Mouse (Mus musculus): Measurements from ENCODE around the gene Adpgk. TPM values are rescaled to one million over a fixed set of nuclear protein-coding genes. Genes with fewer than 3 reads are reported as not detected.

Gene Adpgk
- polyA plus RNA-seq, 1 experiment from 2014 or later = 40.9 TPM

- Histone ChIP-seq H3K4me2 (replicated peaks; ENCODE audit: low read depth, low read length) (no peak overlapping the region), H3K4me3 (ENCODE audit: low read depth, low read length) (no peak overlapping the region), H3K27me3 (ENCODE audit: control insufficient read depth, insufficient read depth, low read length) (no peaks in the 10 kb centered on the region), H3K9ac (ENCODE audit: low read depth, low read length) (no peak overlapping the region), H3K4me1 (replicated peaks; ENCODE audit: control insufficient read depth, insufficient read depth, low read length) (no peaks in the 10 kb centered on the region), H3K36me3 (ENCODE audit: control insufficient read depth, insufficient read depth, low read length) (no peaks in the 10 kb centered on the region), H3K27ac (ENCODE audit: low read depth, low read length) (no peak overlapping the region), H3K9me3 (ENCODE audit: control insufficient read depth, low read length) (no peaks in the 10 kb centered on the region)
- ATAC-seq (ENCODE audit: low FRiP score) = no peak
- no peak for DNase-seq (ENCODE audit: low spot score)
- 68% methylated on average over 7 of the region's 7 CpGs for WGBS
Measured at GRCm38 (mm10) chr9:59282683-59282986, 8.7 kb upstream of the Adpgk start.

DNA sequence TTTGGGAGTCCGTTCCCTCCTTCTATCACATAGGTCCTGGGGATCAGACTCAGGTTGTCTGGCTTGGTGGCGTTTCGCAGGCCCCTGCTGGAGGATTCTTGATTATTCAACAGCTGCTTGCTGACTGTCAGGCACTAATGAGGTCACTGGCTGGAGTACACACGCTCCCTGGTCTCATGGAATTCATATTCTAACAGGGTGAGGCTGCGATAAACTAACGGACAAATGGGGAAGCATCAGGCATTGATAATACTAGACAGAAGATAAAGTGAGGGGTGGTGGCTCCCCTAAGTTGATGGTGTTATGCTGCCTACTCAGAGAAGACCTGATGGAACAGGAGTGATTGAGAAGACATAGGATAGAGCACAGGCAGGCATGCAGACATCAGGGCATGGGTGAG lies 5.7 kb upstream of the Adpgk start:
- no peak for ATAC-seq (ENCODE audit: low FRiP score)

DNA sequence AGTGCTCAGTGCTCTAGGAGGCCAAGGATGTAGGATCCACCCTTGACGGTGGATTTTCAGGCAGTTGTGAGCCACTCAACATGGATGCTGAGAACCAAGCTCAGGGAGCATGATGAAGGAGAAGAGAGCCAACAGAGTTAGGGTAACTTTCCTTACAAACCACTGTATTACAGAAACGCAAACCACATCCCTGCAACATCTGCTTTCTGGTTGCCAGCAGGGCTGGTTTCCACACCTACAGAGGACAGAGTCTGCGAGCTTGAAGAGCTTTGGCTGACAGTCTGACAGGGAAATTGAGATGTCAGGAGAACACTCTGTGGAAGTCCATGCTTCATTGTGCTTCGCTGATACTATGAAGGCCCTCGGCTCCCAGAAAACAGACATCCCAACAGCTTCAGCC lies 3.3 kb upstream of the Adpgk start:
- Histone ChIP-seq H3K9me3 (ENCODE audit: control insufficient read depth, low read length) (no peaks in the 10 kb centered on the region), H3K4me2 (replicated peaks; ENCODE audit: low read depth, low read length) (no peak overlapping the region), H3K27me3 (ENCODE audit: control insufficient read depth, insufficient read depth, low read length) (no peaks in the 10 kb centered on the region), H3K9ac (ENCODE audit: low read depth, low read length) (no peak overlapping the region), H3K4me1 (replicated peaks; ENCODE audit: control insufficient read depth, insufficient read depth, low read length) (no peaks in the 10 kb centered on the region; the same call in 1 of the 2 replicates), H3K36me3 (ENCODE audit: control insufficient read depth, insufficient read depth, low read length) (no peaks in the 10 kb centered on the region), H3K4me3 (ENCODE audit: low read depth, low read length) (no peak overlapping the region), H3K27ac (ENCODE audit: low read depth, low read length) (no peak overlapping the region)
- WGBS = 71% methylated on average over 5 of the region's 5 CpGs
- ATAC-seq (ENCODE audit: low FRiP score) (no peak), DNase-seq (ENCODE audit: low spot score) (no peak)

More for the DNA sequence above, 5.7 kb upstream of the Adpgk start:
- no peaks in the 10 kb centered on the region for H3K27me3 ChIP-seq (ENCODE audit: control insufficient read depth, insufficient read depth, low read length)
- H3K4me3 ChIP-seq (ENCODE audit: low read depth, low read length) = no peak overlapping the region
- no peak overlapping the region for H3K9ac ChIP-seq (ENCODE audit: low read depth, low read length)
- no peaks in the 10 kb centered on the region; the same call in 1 of the 2 replicates for H3K4me1 ChIP-seq (replicated peaks; ENCODE audit: control insufficient read depth, insufficient read depth, low read length)
- H3K4me2 ChIP-seq (replicated peaks; ENCODE audit: low read depth, low read length) = no peak overlapping the region
- no peaks in the 10 kb centered on the region for H3K36me3 ChIP-seq (ENCODE audit: control insufficient read depth, insufficient read depth, low read length)
- H3K27ac ChIP-seq (ENCODE audit: low read depth, low read length) = no peak overlapping the region
- no peak for DNase-seq (ENCODE audit: low spot score)
- H3K9me3 ChIP-seq (ENCODE audit: control insufficient read depth, low read length) = no peaks in the 10 kb centered on the region
- 74% methylated on average over 6 of the region's 6 CpGs for WGBS

GRCm38 (mm10) chr9:59288685-59289410 lies 2.5 kb upstream of the Adpgk start:
- ATAC-seq (ENCODE audit: low FRiP score) = no peak
- H3K27me3 ChIP-seq (ENCODE audit: control insufficient read depth, insufficient read depth, low read length) = no peaks in the 10 kb centered on the region

DNA sequence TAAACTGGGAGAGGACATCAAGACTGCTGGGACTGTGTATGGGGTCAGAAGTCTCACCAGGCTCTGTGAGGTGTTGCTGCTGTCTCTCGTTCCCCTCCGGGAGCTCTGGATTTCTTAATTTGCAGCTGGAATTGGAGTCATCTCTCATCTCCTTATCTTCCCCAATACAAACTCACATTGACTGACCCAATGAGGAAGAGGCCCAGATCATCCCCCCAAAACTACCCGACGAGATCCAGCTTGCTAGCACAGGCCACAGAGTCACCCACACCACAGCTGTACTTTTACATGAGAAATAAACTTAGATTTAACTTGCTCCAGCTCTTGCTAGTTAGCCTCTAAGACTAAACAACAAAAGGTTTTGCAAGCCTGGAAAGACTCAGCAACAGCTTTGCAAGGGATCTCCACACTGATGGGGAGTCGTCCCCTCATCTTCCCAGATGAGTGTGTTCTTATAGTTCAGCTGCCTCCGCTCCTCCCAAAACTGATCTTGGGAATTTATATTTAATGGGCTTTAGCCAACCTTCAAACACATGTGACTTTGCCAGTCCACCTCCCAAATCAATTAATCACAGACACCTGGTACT lies 1.7 kb upstream of the Adpgk start:
- Histone ChIP-seq H3K9ac (ENCODE audit: low read depth, low read length) (no peak overlapping the region), H3K36me3 (ENCODE audit: control insufficient read depth, insufficient read depth, low read length) (no peaks in the 10 kb centered on the region), H3K27ac (ENCODE audit: low read depth, low read length) (peak overlapping the region; percentile 51), H3K4me3 (ENCODE audit: low read depth, low read length) (no peak overlapping the region), H3K4me2 (replicated peaks; ENCODE audit: low read depth, low read length) (no peak overlapping the region), H3K4me1 (replicated peaks; ENCODE audit: control insufficient read depth, insufficient read depth, low read length) (no peaks in the 10 kb centered on the region; the same call in 1 of the 2 replicates), H3K27me3 (ENCODE audit: control insufficient read depth, insufficient read depth, low read length) (no peaks in the 10 kb centered on the region), H3K9me3 (ENCODE audit: control insufficient read depth, low read length) (no peaks in the 10 kb centered on the region)
- DNase-seq (ENCODE audit: low spot score) (peak; percentile 6), ATAC-seq (ENCODE audit: low FRiP score) (no peak)
- 68% methylated on average over 6 of the region's 6 CpGs for WGBS

More at GRCm38 (mm10) chr9:59288685-59289410, 2.5 kb upstream of the Adpgk start:
- WGBS = 69% methylated on average over 3 of the region's 3 CpGs
- no peaks in the 10 kb centered on the region; the same call in 1 of the 2 replicates for H3K4me1 ChIP-seq (replicated peaks; ENCODE audit: control insufficient read depth, insufficient read depth, low read length)
- DNase-seq (ENCODE audit: low spot score) = peak; percentile 62
- H3K4me2 ChIP-seq (replicated peaks; ENCODE audit: low read depth, low read length) = no peak overlapping the region
- no peak overlapping the region for H3K9ac ChIP-seq (ENCODE audit: low read depth, low read length)
- H3K4me3 ChIP-seq (ENCODE audit: low read depth, low read length) = no peak overlapping the region
- H3K36me3 ChIP-seq (ENCODE audit: control insufficient read depth, insufficient read depth, low read length) = no peaks in the 10 kb centered on the region
- peak overlapping the region; percentile 51 for H3K27ac ChIP-seq (ENCODE audit: low read depth, low read length)
- no peaks in the 10 kb centered on the region for H3K9me3 ChIP-seq (ENCODE audit: control insufficient read depth, low read length)

GRCm38 (mm10) chr9:59291688-59292492 lies 532 bp downstream of the Adpgk start:
- H3K27me3 ChIP-seq (ENCODE audit: control insufficient read depth, insufficient read depth, low read length) = no peaks in the 10 kb centered on the region
- H3K9ac ChIP-seq (ENCODE audit: low read depth, low read length) = peak overlapping the region; percentile 90
- peak overlapping the region; percentile 96 for H3K4me3 ChIP-seq (ENCODE audit: low read depth, low read length)
- H3K4me2 ChIP-seq (replicated peaks; ENCODE audit: low read depth, low read length) = peak overlapping the region; percentile 70
- no peaks in the 10 kb centered on the region for H3K9me3 ChIP-seq (ENCODE audit: control insufficient read depth, low read length)
- no peak; the same call in 1 of the 2 replicates for ATAC-seq (ENCODE audit: low FRiP score)
- DNase-seq (ENCODE audit: low spot score) = no peak
- H3K36me3 ChIP-seq (ENCODE audit: control insufficient read depth, insufficient read depth, low read length) = no peaks in the 10 kb centered on the region
- 2% methylated on average over 39 of the region's 50 CpGs for WGBS
- peak overlapping the region; percentile 88 for H3K27ac ChIP-seq (ENCODE audit: low read depth, low read length)
- no peaks in the 10 kb centered on the region; the same call in 1 of the 2 replicates for H3K4me1 ChIP-seq (replicated peaks; ENCODE audit: control insufficient read depth, insufficient read depth, low read length)

- Histone ChIP-seq H3K4me2 (replicated peaks; ENCODE audit: low read depth, low read length) (peak overlapping the region; percentile 70), H3K36me3 (ENCODE audit: control insufficient read depth, insufficient read depth, low read length) (no peaks in the 10 kb centered on the region), H3K27me3 (ENCODE audit: control insufficient read depth, insufficient read depth, low read length) (no peaks in the 10 kb centered on the region), H3K27ac (ENCODE audit: low read depth, low read length) (no peak overlapping the region), H3K9me3 (ENCODE audit: control insufficient read depth, low read length) (no peaks in the 10 kb centered on the region), H3K4me3 (ENCODE audit: low read depth, low read length) (peak overlapping the region; percentile 96), H3K4me1 (replicated peaks; ENCODE audit: control insufficient read depth, insufficient read depth, low read length) (no peaks in the 10 kb centered on the region; the same call in 1 of the 2 replicates), H3K9ac (ENCODE audit: low read depth, low read length) (peak overlapping the region; percentile 90; the same call in 1 of the 2 replicates)
- no peak for ATAC-seq (ENCODE audit: low FRiP score)
- DNase-seq (ENCODE audit: low spot score) = no peak
- 57% methylated on average over 3 of the region's 3 CpGs for WGBS
Measured at GRCm38 (mm10) chr9:59292493-59292875, 1.1 kb downstream of the Adpgk start.

DNA sequence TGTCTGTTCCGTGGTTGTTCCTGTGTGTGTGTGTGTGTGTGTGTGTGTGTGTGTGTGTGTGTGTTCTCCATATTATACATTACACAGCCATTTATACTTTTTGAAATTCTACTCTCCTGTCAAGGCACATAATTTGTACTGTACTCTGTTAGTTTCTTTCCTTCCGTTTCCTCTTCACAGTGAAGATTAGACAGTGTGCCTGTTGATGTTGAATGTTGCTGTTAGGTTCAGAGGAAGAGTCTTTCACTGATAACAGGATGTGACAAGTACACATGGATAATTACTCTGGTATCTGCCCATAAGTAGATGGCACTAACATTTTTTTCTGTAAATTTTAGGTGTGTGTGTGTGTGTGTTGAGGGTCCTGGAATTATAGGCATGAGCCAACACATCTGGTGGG lies 5.1 kb downstream of the Adpgk start:
- WGBS = 88% methylated on average over 2 of the region's 2 CpGs
- no peaks in the 10 kb centered on the region; the same call in 1 of the 2 replicates for H3K4me1 ChIP-seq (replicated peaks; ENCODE audit: control insufficient read depth, insufficient read depth, low read length)
- no peak overlapping the region for H3K4me2 ChIP-seq (replicated peaks; ENCODE audit: low read depth, low read length)
- H3K36me3 ChIP-seq (ENCODE audit: control insufficient read depth, insufficient read depth, low read length) = no peaks in the 10 kb centered on the region
- no peaks in the 10 kb centered on the region for H3K9me3 ChIP-seq (ENCODE audit: control insufficient read depth, low read length)
- DNase-seq (ENCODE audit: low spot score) (no peak), ATAC-seq (ENCODE audit: low FRiP score) (no peak)
- no peak overlapping the region for H3K27ac ChIP-seq (ENCODE audit: low read depth, low read length)
- H3K27me3 ChIP-seq (ENCODE audit: control insufficient read depth, insufficient read depth, low read length) = no peaks in the 10 kb centered on the region
- no peak overlapping the region for H3K4me3 ChIP-seq (ENCODE audit: low read depth, low read length)
- no peak overlapping the region for H3K9ac ChIP-seq (ENCODE audit: low read depth, low read length)
